Mouse (Mus musculus) forebrain, postnatal 0 days (tissue): Measurements from ENCODE around the gene Neb. TPM values are rescaled to one million over a fixed set of nuclear protein-coding genes. Genes with fewer than 3 reads are reported as not detected.

ENCODE experiments used
- ATAC-seq: fragments of 200-750 bp; cut with Nextera tagmentation; 2 replicates; pipeline ENCODE4 v1.8.0; 2017; ENCODE audit warnings: mild to moderate bottlenecking, moderate library complexity
- DNase-seq: peaks from one replicate; pipeline ENCODE4 v3.0.0-alpha.2; 2015
- H3K27ac ChIP-seq: fragments of 300-500 bp; sonication (generic); 2 replicates; pipeline ENCODE4 v1.5.1; 2014; ENCODE audit warnings: low read depth, mild to moderate bottlenecking, antibody characterized with exemption, low read length, moderate library complexity, mixed read lengths
- H3K27me3 ChIP-seq: fragments of 300-500 bp; sonication (generic); 2 replicates; pipeline ENCODE4 v1.6.1; 2014; ENCODE audit warnings: mild to moderate bottlenecking, low read length, mixed read lengths; ENCODE audit not compliant: insufficient read depth
- H3K36me3 ChIP-seq: fragments of 300-500 bp; sonication (generic); 2 replicates; pipeline ENCODE4 v1.6.1; 2014; ENCODE audit warnings: mild to moderate bottlenecking, moderate library complexity; ENCODE audit not compliant: insufficient read depth
- H3K4me1 ChIP-seq: fragments of 300-500 bp; sonication (generic); 2 replicates; pipeline ENCODE4 v1.6.1; 2014; ENCODE audit warnings: antibody characterized with exemption; ENCODE audit not compliant: insufficient read depth
- H3K4me2 ChIP-seq: fragments of 300-500 bp; sonication (generic); 2 replicates; pipeline ENCODE4 v1.6.1; 2014; ENCODE audit warnings: low read depth, mild to moderate bottlenecking, moderate library complexity
- H3K4me3 ChIP-seq: fragments of 300-500 bp; sonication (generic); 2 replicates; pipeline ENCODE4 v1.5.1; 2014; ENCODE audit warnings: low read depth, low read length, mixed read lengths
- H3K9ac ChIP-seq: fragments of 300-500 bp; sonication (generic); 2 replicates; pipeline ENCODE4 v1.6.1; 2014; ENCODE audit warnings: mild to moderate bottlenecking
- H3K9me3 ChIP-seq: fragments of 300-500 bp; sonication (generic); 2 replicates; pipeline ENCODE4 v1.6.1; 2016; ENCODE audit warnings: low read length
- CTCF ChIP-seq: sonication (generic); IDR thresholded peaks from 2 replicates; pipeline ENCODE4 v1.5.1; 2016; ENCODE audit warnings: antibody characterized with exemption, control low read depth, low read depth
- WGBS: fragments of 180-500 bp; shearing (Covaris S2); extraction: QIAGEN DNeasy Blood & Tissue Kit; methylation state at CpG from one replicate; pipeline ENCODE4 v1.1.7; 2014; 5-methylcytosine and 5-hydroxymethylcytosine counted together
- polyA plus RNA-seq: library from polyadenylated mRNA; unstranded; fragments of >200 nt; fragmentation: Nextera tagmentation; extraction: Ambion mirVana; gene quantifications from 2 replicates; pipeline ENCODE4 v1.2.1, GENCODE M21; 2015
- total RNA-seq: library from RNA; depleted of rRNA; stranded (reverse); fragments of >200 nt; gene quantifications from 2 replicates; pipeline ENCODE4 v1.2.3, GENCODE M21; 2014

The Neb gene
- total and polyA plus RNA-seq, 2 experiments from 2014 or later: 5.0 to 8.5 TPM

DNA sequence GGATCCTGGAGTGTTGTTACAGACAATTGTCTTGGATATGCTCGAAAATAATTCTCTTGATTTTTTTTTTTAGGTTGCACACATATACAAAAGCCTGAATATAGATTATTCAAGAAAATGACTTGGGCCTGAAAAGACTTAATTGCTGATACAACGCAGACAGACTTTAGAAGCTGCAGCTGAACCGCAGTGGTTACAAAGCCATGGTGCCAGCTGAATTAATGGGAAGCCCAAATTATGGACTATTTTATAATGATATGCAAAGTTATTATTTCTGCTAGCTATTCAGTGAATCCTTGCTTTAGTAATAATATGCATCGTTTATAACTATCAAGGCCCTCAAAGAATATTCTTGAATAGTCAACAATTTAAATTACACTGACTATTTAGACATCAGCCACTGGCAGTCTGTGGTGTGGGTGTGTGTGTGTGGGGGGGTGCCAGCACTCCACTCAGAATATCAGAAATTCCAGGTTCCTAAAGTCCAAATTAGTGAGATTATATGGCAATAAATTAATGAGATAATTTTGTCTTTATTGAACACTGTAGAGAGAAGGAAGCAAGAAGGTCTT, 50.9 kb downstream of the Neb start:
- no peaks in the 10 kb centered on the region for H3K4me1 ChIP-seq
- TF ChIP-seq CTCF: no peak
- peak; percentile 7 for DNase-seq
- no peak overlapping the region for H3K4me3 ChIP-seq
- no peaks in the 10 kb centered on the region for H3K36me3 ChIP-seq
- no peaks in the 10 kb centered on the region for H3K27me3 ChIP-seq
- peak; percentile 85 for ATAC-seq
- WGBS: 32% methylated on average over 4 of the region's 4 CpGs
- no peak overlapping the region for H3K9ac ChIP-seq
- no peak overlapping the region for H3K4me2 ChIP-seq
- no peaks in the 10 kb centered on the region for H3K9me3 ChIP-seq
- H3K27ac ChIP-seq: no peak overlapping the region

DNA sequence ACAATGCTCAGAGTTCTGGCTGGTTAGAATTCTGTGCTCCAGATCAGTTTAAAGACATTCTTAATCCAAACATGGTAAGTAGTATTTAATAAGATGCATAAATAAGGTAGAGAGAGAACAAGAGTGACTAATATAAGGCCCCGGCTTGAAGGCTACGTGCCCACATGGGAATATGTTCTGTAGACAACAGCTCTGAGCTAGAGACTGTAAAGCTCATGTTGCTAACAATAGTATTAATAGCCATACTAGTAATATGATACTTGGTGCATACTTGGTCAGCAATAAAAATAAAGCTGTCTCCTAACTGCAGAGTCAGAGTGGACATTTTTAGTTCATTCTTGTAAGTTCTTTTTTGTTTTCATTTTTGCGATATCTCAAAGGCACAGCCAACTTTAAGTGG, 56.4 kb downstream of the Neb start:
- no peaks in the 10 kb centered on the region for H3K4me1 ChIP-seq
- WGBS: 92% methylated on average over 3 of the region's 3 CpGs

DNA sequence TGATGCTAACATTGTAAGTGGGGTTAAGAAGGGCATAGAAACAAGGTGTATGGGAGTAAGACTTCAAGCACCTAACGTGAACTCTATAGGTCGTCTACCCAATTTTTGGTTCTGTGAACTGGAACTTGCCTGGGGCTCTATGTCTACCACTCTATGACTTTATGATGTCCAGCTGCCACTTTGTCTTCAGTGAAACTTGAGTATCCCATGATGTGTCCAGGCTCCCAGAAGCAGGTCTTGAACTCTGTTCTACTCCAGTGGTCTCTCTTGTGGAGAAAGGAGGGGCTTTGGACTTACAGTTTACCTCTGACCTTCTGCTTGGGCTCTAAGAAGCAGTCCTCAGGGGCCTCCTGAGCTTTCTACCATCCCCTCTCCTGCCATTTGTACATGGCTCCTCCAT, 58.1 kb downstream of the Neb start:
- ATAC-seq: no peak
- DNase-seq: no peak
- Histone ChIP-seq H3K27me3 (no peaks in the 10 kb centered on the region), H3K4me2 (no peak overlapping the region), H3K9ac (no peak overlapping the region), H3K36me3 (no peaks in the 10 kb centered on the region), H3K9me3 (no peaks in the 10 kb centered on the region), H3K4me1 (no peaks in the 10 kb centered on the region), H3K4me3 (no peak overlapping the region), H3K27ac (no peak overlapping the region)
- 95% methylated on average over 2 of the region's 2 CpGs for WGBS
- TF ChIP-seq CTCF: no peak

More for the DNA sequence above, 56.4 kb downstream of the Neb start:
- H3K9me3 ChIP-seq: no peaks in the 10 kb centered on the region
- H3K27ac ChIP-seq: no peak overlapping the region
- H3K36me3 ChIP-seq: no peaks in the 10 kb centered on the region
- no peak overlapping the region for H3K9ac ChIP-seq
- DNase-seq (no peak), ATAC-seq (no peak)
- no peak overlapping the region for H3K4me2 ChIP-seq
- no peaks in the 10 kb centered on the region for H3K27me3 ChIP-seq
- no peak for TF ChIP-seq CTCF
- no peak overlapping the region for H3K4me3 ChIP-seq

DNA sequence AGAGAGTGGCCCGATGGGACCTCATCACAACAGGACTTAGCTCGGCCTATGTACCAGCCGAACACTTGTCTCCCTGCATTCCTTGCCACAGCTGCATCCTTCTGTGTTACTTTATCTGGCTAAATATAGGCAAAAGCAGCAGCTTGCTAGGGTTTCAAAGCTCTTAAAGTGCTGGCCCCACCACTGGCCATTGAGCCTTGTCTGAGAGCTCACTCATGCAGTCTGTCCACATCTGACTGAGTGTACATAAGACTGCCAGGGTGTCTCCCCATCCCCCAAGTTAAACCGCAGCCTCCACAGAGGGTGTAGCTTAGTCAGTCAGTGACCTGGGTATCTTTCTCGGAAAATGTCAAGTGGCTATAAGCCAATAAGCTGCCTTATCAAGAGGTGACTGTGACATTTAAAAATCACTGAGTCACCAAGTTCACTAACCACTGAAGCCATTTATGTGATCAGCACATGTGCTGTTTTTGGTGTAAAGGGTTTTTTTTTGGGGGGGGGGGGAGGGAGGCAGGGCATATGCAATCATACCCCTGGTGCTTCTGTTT, 59.2 kb downstream of the Neb start:
- no peak for ATAC-seq
- WGBS: 75% methylated on average over 5 of the region's 5 CpGs
- Histone ChIP-seq H3K27me3 (no peaks in the 10 kb centered on the region), H3K9me3 (no peaks in the 10 kb centered on the region), H3K9ac (no peak overlapping the region), H3K36me3 (no peaks in the 10 kb centered on the region), H3K27ac (no peak overlapping the region), H3K4me3 (no peak overlapping the region), H3K4me2 (no peak overlapping the region), H3K4me1 (no peaks in the 10 kb centered on the region)
- no peak for TF ChIP-seq CTCF
- no peak for DNase-seq

DNA sequence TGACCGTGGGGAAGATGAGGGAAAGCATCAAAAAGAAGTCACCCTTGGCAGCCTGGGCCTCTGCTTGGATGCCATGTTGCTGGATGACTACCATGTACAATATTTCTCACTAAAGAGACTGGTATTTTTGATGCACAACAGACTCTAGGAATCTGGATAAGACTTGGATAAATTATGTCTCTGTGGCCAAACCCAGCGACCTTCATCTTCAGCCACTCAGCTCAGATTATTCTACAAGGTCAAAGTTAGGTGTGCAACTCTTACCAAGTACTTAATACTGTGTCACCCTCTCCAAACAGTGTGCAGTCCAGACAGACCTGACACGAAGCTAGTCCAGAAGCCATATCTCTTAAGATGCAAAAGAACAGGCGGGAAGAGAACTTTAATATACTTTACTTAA, 60.8 kb downstream of the Neb start:
- H3K9me3 ChIP-seq: no peaks in the 10 kb centered on the region
- H3K4me2 ChIP-seq: no peak overlapping the region
- H3K27ac ChIP-seq: no peak overlapping the region
- 92% methylated on average over 4 of the region's 4 CpGs for WGBS
- DNase-seq (no peak), ATAC-seq (no peak)
- no peaks in the 10 kb centered on the region for H3K27me3 ChIP-seq
- no peaks in the 10 kb centered on the region for H3K4me1 ChIP-seq
- TF ChIP-seq CTCF: no peak
- no peak overlapping the region for H3K9ac ChIP-seq
- no peaks in the 10 kb centered on the region for H3K36me3 ChIP-seq
- no peak overlapping the region for H3K4me3 ChIP-seq

DNA sequence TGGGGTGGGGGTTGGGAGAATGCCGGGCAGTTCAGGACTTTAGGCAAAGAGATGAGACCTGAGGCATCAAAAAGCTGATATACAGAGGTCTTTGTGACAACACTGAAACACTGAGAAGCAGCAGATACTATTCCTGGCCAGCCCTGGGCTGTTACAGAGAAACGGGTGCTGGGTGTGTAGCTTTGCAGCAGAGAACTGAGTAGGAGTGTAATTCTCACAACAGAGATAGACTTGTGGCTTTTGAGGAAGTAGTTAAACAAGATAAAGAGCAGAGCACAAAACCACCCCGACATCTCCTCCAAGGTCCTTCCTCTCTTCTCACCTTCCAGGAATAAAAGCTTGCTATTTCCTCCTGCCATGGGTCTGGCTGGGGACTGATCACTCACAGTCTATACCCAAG, 62.5 kb downstream of the Neb start:
- Histone ChIP-seq H3K9me3 (no peaks in the 10 kb centered on the region), H3K27ac (no peak overlapping the region), H3K27me3 (no peaks in the 10 kb centered on the region), H3K36me3 (no peaks in the 10 kb centered on the region), H3K4me3 (no peak overlapping the region), H3K4me1 (no peaks in the 10 kb centered on the region), H3K4me2 (no peak overlapping the region), H3K9ac (no peak overlapping the region)
- no peak for TF ChIP-seq CTCF
- no peak for ATAC-seq
- DNase-seq: no peak
- WGBS: 79% methylated on average over 3 of the region's 3 CpGs

DNA sequence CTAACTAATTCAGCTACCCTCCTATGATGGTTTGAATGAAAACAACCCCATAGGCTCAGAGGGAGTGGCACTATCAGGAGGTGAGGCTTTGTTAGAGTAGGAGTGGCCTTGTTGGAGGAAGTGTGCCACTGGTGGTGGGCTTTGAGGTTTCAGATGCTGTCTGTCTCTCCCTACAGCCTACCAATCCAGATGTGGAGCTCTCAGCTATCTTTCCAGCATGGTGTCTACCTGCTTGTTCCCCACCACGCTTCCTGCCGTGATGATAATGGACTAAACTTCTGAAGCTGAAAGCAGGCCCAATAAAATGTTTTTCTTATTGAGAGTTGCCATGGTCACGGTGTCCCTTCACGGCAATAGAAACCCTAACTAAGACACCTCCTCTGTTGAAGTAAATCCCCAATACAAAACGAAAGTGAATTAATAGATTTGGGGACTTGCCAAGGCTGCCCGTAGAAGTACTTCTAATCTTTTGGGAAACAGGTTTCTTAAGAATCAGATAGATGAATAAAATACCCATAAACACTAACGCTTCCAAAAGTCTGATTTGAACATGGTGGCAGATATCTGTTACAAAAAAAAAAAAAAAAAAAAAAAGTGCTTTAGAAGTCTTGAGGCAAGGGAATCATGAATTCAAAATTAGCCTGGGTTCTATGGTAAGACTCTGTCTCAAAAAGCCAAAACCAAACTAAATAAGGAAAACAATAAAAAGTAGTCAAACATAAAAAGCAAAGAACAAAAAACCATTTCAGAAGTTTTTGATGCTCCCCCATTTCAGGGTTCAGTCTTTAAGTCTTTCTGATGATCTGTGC, 63.1 kb downstream of the Neb start:
- DNase-seq: no peak
- TF ChIP-seq CTCF: no peak
- no peak overlapping the region for H3K4me3 ChIP-seq
- H3K4me1 ChIP-seq: no peaks in the 10 kb centered on the region
- H3K36me3 ChIP-seq: no peaks in the 10 kb centered on the region
- no peaks in the 10 kb centered on the region for H3K9me3 ChIP-seq
- H3K27ac ChIP-seq: no peak overlapping the region
- WGBS: 56% methylated on average over 7 of the region's 7 CpGs
- no peak overlapping the region for H3K9ac ChIP-seq
- ATAC-seq: no peak
- H3K4me2 ChIP-seq: no peak overlapping the region
- no peaks in the 10 kb centered on the region for H3K27me3 ChIP-seq
